Mouse (Mus musculus) E14TG2a.4 (cell line): ENCODE results near the gene Yaf2.

Source experiments
- CTCF ChIP-seq: conservative IDR thresholded peaks from 2 replicates; pipeline ENCODE4 v1.5.1; 2014; ENCODE audit warnings: low read length
- NANOG ChIP-seq: IDR thresholded peaks from 2 replicates; pipeline ENCODE4 v1.6.1; 2014; ENCODE audit warnings: borderline replicate concordance, low read length, mixed read lengths
- POU5F1 ChIP-seq: IDR thresholded peaks from 2 replicates; pipeline ENCODE4 v1.6.1; 2014; ENCODE audit warnings: low read length, borderline replicate concordance

DNA sequence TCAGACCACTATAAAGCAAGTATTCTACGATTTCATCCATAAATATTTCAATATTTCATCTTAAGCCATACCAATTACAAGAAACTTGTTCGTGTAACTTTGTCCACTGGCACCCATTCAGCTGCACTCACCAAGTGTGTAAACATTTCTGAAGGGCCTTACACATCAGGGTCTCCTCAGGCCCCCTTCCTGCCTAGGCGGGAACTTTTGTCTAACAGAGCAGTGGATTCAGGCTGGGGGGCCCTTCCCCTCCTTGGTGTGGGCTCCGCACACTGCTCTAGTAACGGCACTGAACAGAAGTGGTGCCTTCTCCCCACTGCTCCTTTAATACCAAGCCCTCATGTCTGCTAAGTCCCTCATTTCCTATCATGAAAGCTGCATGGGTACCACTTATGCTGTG is 74.5 kb downstream of the Yaf2 start:
- TF ChIP-seq CTCF (no peak), POU5F1 (no peak), NANOG (no peak)
